Mouse (Mus musculus) layer of hippocampus, postnatal 36 days (tissue): Measurements from ENCODE around the gene Reps2. TPM values are rescaled to one million over a fixed set of nuclear protein-coding genes. Genes with fewer than 3 reads are reported as not detected.

Experiments
- DNase-seq, 2 experiments: peaks; one replicate each; pipeline ENCODE4 v3.0.0; 2022
- total RNA-seq, 2 experiments: library from RNA; stranded (reverse); gene quantifications; 2 replicates each; pipeline ENCODE4 v1.2.3; 2021

Reps2 gene
- 100 to 1,000 TPM; 156 to 165 TPM for total RNA-seq

GRCm38 (mm10) chrX:162643091-162643788 is at the start of gene Reps2:
TSS of gene Reps2 (minus strand) at chrX:162643649.
- peak; percentile 53 to 63 for DNase-seq

- DNase-seq, result no peak
Measured at GRCm38 (mm10) chrX:162691272-162691671, 47.8 kb upstream of the Reps2 start.

- DNase-seq, result no peak
Measured at GRCm38 (mm10) chrX:162685394-162685793, 41.9 kb upstream of the Reps2 start.

GRCm38 (mm10) chrX:162679506-162679905 is 36.1 kb upstream of the Reps2 start:
- no peak for DNase-seq

- no peak for DNase-seq
Measured at GRCm38 (mm10) chrX:162678820-162679219, 35.4 kb upstream of the Reps2 start.

GRCm38 (mm10) chrX:162666166-162666565 is 22.7 kb upstream of the Reps2 start:
- DNase-seq, result no peak

- no peak for DNase-seq
Measured at GRCm38 (mm10) chrX:162660182-162660581, 16.7 kb upstream of the Reps2 start.

- no peak for DNase-seq
Measured at GRCm38 (mm10) chrX:162653518-162653917, 10.1 kb upstream of the Reps2 start.

- no peak for DNase-seq
Measured at GRCm38 (mm10) chrX:162652445-162652844, 9.0 kb upstream of the Reps2 start.

- DNase-seq, result no peak
Measured at GRCm38 (mm10) chrX:162651125-162651524, 7.7 kb upstream of the Reps2 start.

- DNase-seq, result no peak
Measured at GRCm38 (mm10) chrX:162643789-162644092, 292 bp upstream of the Reps2 start.

GRCm38 (mm10) chrX:162642402-162643090 is 903 bp downstream of the Reps2 start:
- DNase-seq, result no peak

GRCm38 (mm10) chrX:162641764-162642163 is 1.7 kb downstream of the Reps2 start:
- DNase-seq, result no peak

GRCm38 (mm10) chrX:162635159-162635558 is 8.3 kb downstream of the Reps2 start:
- no peak for DNase-seq

- no peak for DNase-seq
Measured at GRCm38 (mm10) chrX:162622091-162622437, 21.4 kb downstream of the Reps2 start.

- DNase-seq, result no peak
Measured at GRCm38 (mm10) chrX:162621194-162622090, 22.0 kb downstream of the Reps2 start.

GRCm38 (mm10) chrX:162619705-162620104 is 23.7 kb downstream of the Reps2 start:
- no peak for DNase-seq

GRCm38 (mm10) chrX:162618547-162618946 is 24.9 kb downstream of the Reps2 start:
- DNase-seq, result no peak

- no peak for DNase-seq
Measured at GRCm38 (mm10) chrX:162606113-162606512, 37.3 kb downstream of the Reps2 start.

- DNase-seq, result no peak
Measured at GRCm38 (mm10) chrX:162599666-162600065, 43.8 kb downstream of the Reps2 start.

- DNase-seq, result no peak
Measured at GRCm38 (mm10) chrX:162591005-162591801, 52.2 kb downstream of the Reps2 start.

- DNase-seq, result no peak
Measured at GRCm38 (mm10) chrX:162590145-162590790, 53.2 kb downstream of the Reps2 start.
